Mouse (Mus musculus): ENCODE results near the gene Angptl8. TPM values are rescaled to one million over a fixed set of nuclear protein-coding genes. Genes with fewer than 3 reads are reported as not detected.
A peak's percentile ranks its signal among the peaks of the same experiment; 100 is the strongest.
"Not testable (repeated sequence)": the region's sequence is repeated elsewhere in the genome, so short reads cannot be mapped to it uniquely, and the experiment has no call there.

The Angptl8 gene
- total and polyA plus RNA-seq, 2 experiments: 13.6 to 258 TPM

GRCm38 (mm10) chr9:21792644-21793043 is 42.7 kb upstream of the Angptl8 start:
- no peak overlapping the region for H3K27ac ChIP-seq (replicated peaks; ENCODE audit: insufficient read depth, low read depth, low read length)
- no peak for DNase-seq (ENCODE audit: extremely low read depth, low read depth, low spot score)
- WGBS: 45% methylated on average over 8 of the region's 8 CpGs
- no peaks in the 10 kb centered on the region for H3K27me3 ChIP-seq (ENCODE audit: control insufficient read depth, insufficient read depth, low read length)
- TF ChIP-seq POLR2A (IDR thresholded peaks at IDR 0.05; ENCODE audit: extremely low read depth, insufficient read depth, low read length) (no peak), CTCF (IDR thresholded peaks at IDR 0.05; ENCODE audit: low read depth, low read length) (no peak)
- peaks cover 16% of the 10 kb centered on the region for H3K4me1 ChIP-seq (ENCODE audit: control insufficient read depth, insufficient read depth, low read length)
- no peak overlapping the region for H3K4me3 ChIP-seq (ENCODE audit: insufficient read depth, low read depth, low read length)
- no peak overlapping the region for H3K9ac ChIP-seq (ENCODE audit: low read depth, low read length)
- peaks cover 4% of the 10 kb centered on the region; the same call in 1 of the 2 replicates for H3K36me3 ChIP-seq (ENCODE audit: control insufficient read depth, insufficient read depth, low read length)
- peaks cover 41% of the 10 kb centered on the region for H3K79me2 ChIP-seq (ENCODE audit: control insufficient read depth, insufficient read depth, low read length)

DNA sequence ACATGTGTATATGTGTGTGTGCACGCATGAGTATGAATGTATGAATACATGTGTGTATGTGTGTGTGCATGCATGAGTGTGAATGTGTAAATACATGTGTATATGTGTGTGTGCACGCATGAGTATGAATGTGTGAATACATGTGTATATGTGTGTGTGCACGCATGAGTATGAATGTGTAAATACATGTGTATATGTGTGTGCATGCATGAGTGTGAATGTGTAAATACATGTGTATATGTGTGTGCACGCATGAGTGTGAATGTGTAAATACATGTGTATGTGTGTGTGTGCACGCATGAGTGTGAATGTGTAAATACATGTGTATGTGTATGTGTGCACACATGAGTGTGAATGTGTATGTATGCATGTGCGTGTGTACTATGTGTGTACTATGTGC is 41.8 kb upstream of the Angptl8 start:
- H3K4me3 ChIP-seq (ENCODE audit: insufficient read depth, low read depth, low read length); H3K27ac ChIP-seq (replicated peaks; ENCODE audit: insufficient read depth, low read depth, low read length); H3K9ac ChIP-seq (ENCODE audit: low read depth, low read length); DNase-seq (ENCODE audit: extremely low read depth, low read depth, low spot score); H3K36me3 ChIP-seq (ENCODE audit: control insufficient read depth, insufficient read depth, low read length); H3K27me3 ChIP-seq (ENCODE audit: control insufficient read depth, insufficient read depth, low read length): not testable (repeated sequence)
- H3K79me2 ChIP-seq (ENCODE audit: control insufficient read depth, insufficient read depth, low read length): peaks cover 47% of the 10 kb centered on the region
- peaks cover 16% of the 10 kb centered on the region for H3K4me1 ChIP-seq (ENCODE audit: control insufficient read depth, insufficient read depth, low read length)
- WGBS: 97% methylated on average over 6 of the region's 6 CpGs

DNA sequence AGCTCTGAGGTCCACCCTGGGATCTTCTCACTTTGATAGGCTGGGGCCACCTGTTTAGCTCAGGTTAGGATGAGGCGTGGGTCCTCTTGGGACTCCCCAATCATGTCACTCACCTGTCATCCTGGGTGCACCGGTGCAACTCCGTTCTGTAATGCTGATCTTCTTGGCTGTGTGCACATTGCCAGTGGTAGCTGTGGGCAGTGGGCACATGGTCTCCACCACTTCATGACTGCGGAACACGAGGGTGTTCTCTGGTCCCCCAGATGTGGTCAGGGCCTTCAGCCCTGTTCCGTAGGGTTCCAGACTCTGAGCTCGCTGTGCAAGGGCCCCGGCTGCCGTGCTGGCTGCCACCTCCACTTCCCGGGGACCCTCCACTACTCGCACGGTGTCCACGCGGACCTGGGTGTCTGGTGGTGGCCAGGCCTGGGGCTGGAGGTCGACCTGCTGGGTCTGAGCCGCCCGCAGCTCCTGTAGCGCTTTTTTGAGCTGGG is 40.9 kb upstream of the Angptl8 start:
- H3K4me1 ChIP-seq (ENCODE audit: control insufficient read depth, insufficient read depth, low read length): peaks cover 17% of the 10 kb centered on the region
- TF ChIP-seq CTCF (IDR thresholded peaks at IDR 0.05; ENCODE audit: low read depth, low read length) (no peak), POLR2A (IDR thresholded peaks at IDR 0.05; ENCODE audit: extremely low read depth, insufficient read depth, low read length) (no peak)
- H3K36me3 ChIP-seq (ENCODE audit: control insufficient read depth, insufficient read depth, low read length): peaks cover 4% of the 10 kb centered on the region; the same call in 1 of the 2 replicates
- H3K27ac ChIP-seq (replicated peaks; ENCODE audit: insufficient read depth, low read depth, low read length): no peak overlapping the region
- no peak overlapping the region for H3K4me3 ChIP-seq (ENCODE audit: insufficient read depth, low read depth, low read length)
- 95% methylated on average over 18 of the region's 18 CpGs for WGBS
- no peak for DNase-seq (ENCODE audit: extremely low read depth, low read depth, low spot score)
- H3K79me2 ChIP-seq (ENCODE audit: control insufficient read depth, insufficient read depth, low read length): peaks cover 47% of the 10 kb centered on the region
- H3K27me3 ChIP-seq (ENCODE audit: control insufficient read depth, insufficient read depth, low read length): no peaks in the 10 kb centered on the region
- no peak overlapping the region for H3K9ac ChIP-seq (ENCODE audit: low read depth, low read length)

DNA sequence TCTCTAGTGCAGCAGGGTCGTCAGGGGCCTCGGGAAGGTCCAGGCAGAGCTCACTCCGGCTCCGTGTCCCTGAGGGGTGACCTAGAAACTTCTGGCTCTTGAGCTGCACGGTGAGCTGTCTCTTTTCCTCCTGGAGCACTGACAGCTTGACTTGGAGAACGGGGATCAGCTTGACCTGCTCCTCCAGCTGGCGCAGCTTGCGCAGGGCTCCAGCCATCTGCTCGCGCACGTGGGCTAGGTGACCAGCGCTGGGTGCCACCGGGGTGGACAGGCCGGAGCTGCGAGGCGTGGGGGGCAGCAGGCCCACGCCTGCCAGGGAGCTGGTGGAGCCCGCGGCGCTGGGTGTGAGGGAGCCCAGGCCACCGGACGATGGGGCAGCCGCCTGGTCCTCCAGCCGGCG is 40.4 kb upstream of the Angptl8 start:
- TF ChIP-seq CTCF (IDR thresholded peaks at IDR 0.05; ENCODE audit: low read depth, low read length): no peak
- no peak for TF ChIP-seq POLR2A (IDR thresholded peaks at IDR 0.05; ENCODE audit: extremely low read depth, insufficient read depth, low read length)
- Histone ChIP-seq H3K79me2 (ENCODE audit: control insufficient read depth, insufficient read depth, low read length) (peaks cover 47% of the 10 kb centered on the region), H3K27ac (replicated peaks; ENCODE audit: insufficient read depth, low read depth, low read length) (no peak overlapping the region), H3K4me3 (ENCODE audit: insufficient read depth, low read depth, low read length) (no peak overlapping the region), H3K27me3 (ENCODE audit: control insufficient read depth, insufficient read depth, low read length) (no peaks in the 10 kb centered on the region), H3K9ac (ENCODE audit: low read depth, low read length) (no peak overlapping the region), H3K36me3 (ENCODE audit: control insufficient read depth, insufficient read depth, low read length) (peaks cover 4% of the 10 kb centered on the region; the same call in 1 of the 2 replicates), H3K4me1 (ENCODE audit: control insufficient read depth, insufficient read depth, low read length) (peaks cover 17% of the 10 kb centered on the region)
- no peak for DNase-seq (ENCODE audit: extremely low read depth, low read depth, low spot score)
- WGBS: 95% methylated on average over 25 of the region's 25 CpGs

DNA sequence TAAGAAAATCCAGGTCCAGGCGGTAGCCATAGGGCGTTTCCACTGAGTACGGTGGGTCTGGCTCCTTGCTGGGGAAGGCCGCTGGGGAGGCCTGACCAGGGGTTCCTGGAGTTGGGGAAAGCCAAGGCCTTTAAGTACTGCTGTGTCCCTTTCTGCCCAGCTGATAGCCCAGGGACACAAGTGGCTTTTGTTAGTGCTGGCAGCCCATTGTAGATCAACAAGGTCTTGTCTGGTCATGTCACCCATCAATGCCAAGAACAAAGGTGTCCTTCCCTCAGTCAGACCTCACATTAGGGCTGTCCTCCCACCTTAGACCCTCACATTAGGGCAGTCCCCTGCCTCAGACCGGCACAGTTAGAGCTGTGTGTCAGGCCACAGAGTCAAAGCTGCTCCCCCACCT is 39.7 kb upstream of the Angptl8 start:
- Histone ChIP-seq H3K27me3 (ENCODE audit: control insufficient read depth, insufficient read depth, low read length) (no peaks in the 10 kb centered on the region), H3K4me3 (ENCODE audit: insufficient read depth, low read depth, low read length) (no peak overlapping the region), H3K79me2 (ENCODE audit: control insufficient read depth, insufficient read depth, low read length) (peaks cover 45% of the 10 kb centered on the region), H3K4me1 (ENCODE audit: control insufficient read depth, insufficient read depth, low read length) (peaks cover 17% of the 10 kb centered on the region), H3K27ac (replicated peaks; ENCODE audit: insufficient read depth, low read depth, low read length) (no peak overlapping the region), H3K9ac (ENCODE audit: low read depth, low read length) (no peak overlapping the region), H3K36me3 (ENCODE audit: control insufficient read depth, insufficient read depth, low read length) (peaks cover 4% of the 10 kb centered on the region; the same call in 1 of the 2 replicates)
- TF ChIP-seq POLR2A (IDR thresholded peaks at IDR 0.05; ENCODE audit: extremely low read depth, insufficient read depth, low read length): no peak
- no peak for TF ChIP-seq CTCF (IDR thresholded peaks at IDR 0.05; ENCODE audit: low read depth, low read length)
- 95% methylated on average over 5 of the region's 5 CpGs for WGBS
- no peak for DNase-seq (ENCODE audit: extremely low read depth, low read depth, low spot score)

DNA sequence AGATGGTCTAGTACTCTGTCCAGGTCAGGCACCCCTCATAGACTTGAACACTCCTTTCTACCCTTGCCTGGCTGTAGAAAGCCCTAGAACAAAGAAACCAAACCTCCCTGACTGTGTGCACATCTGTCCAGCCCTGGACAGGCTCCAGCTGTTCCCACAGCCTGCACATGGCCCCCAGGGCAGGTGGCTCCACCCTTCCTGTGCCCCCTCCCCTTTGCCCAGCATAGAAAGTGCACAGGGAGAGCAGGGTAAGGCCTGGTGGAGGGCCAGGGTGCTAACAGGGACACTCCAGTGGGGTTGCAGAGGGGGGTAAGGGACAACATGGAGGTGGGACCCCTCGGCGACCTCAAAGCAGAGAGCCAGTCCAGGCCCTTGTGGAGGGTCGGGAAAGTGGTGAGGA is 39.1 kb upstream of the Angptl8 start:
- Histone ChIP-seq H3K4me3 (ENCODE audit: insufficient read depth, low read depth, low read length) (peak overlapping the region; percentile 16; the same call in 1 of the 2 replicates), H3K27me3 (ENCODE audit: control insufficient read depth, insufficient read depth, low read length) (no peaks in the 10 kb centered on the region), H3K79me2 (ENCODE audit: control insufficient read depth, insufficient read depth, low read length) (peaks cover 44% of the 10 kb centered on the region), H3K27ac (replicated peaks; ENCODE audit: insufficient read depth, low read depth, low read length) (peak overlapping the region; percentile 37), H3K36me3 (ENCODE audit: control insufficient read depth, insufficient read depth, low read length) (peaks cover 4% of the 10 kb centered on the region; the same call in 1 of the 2 replicates), H3K9ac (ENCODE audit: low read depth, low read length) (peak overlapping the region; percentile 42), H3K4me1 (ENCODE audit: control insufficient read depth, insufficient read depth, low read length) (peaks cover 17% of the 10 kb centered on the region)
- 59% methylated on average over 3 of the region's 3 CpGs for WGBS
- TF ChIP-seq CTCF (IDR thresholded peaks at IDR 0.05; ENCODE audit: low read depth, low read length) (no peak), POLR2A (IDR thresholded peaks at IDR 0.05; ENCODE audit: extremely low read depth, insufficient read depth, low read length) (no peak)
- DNase-seq (ENCODE audit: extremely low read depth, low read depth, low spot score): no peak

Measured in liver, adult 2 months (tissue).